Comparison of ENCODE assay signal across 9 mouse cellular contexts in the genomic region with DNA sequence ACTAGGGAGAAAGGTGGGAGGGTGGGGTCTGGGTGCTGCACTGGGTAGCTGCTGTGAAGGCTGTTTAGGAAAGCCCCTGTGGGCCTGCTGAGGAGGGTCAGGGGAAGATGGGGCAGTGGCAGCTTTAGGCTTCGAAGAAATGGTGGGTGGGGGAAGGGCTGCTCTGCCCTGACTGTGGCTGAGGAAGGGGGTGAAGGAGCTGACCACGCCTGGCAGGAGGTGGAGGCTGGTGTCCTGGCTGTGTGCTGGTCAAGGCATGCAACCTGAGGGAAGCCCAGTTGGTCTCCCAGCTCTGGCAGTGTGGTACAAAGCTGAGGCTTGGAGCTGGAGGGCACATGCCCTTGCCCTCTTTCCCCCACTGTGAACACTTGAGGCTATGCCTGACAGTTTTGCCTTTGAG. TPM values are rescaled to one million over a fixed set of nuclear protein-coding genes. Genes with fewer than 3 reads are reported as not detected.
DNase-seq lines count a peak whose midpoint lies in the region; ATAC-seq and TF ChIP-seq lines count a peak whose summit lies in the region.
"Had no signal": no experiment of that assay in that cellular context is flagged by ENCODE, and none has a peak within 500 bp of the region (broad histone marks: within the 10 kb centered on the region; RNA-seq: fewer than 3 reads in every experiment).

No protein-coding gene starts in this region.

- TF ChIP-seq EP300 in heart, adult 2 months (IDR thresholded peaks at IDR 0.05; ENCODE audit: insufficient read depth, low read depth, low read length): no peak

- TF ChIP-seq POLR2A in heart, adult 2 months (IDR thresholded peaks at IDR 0.05; ENCODE audit: insufficient read depth, low read depth, low read length): no peak

- no peaks in the 10 kb centered on the region for H3K9me3 ChIP-seq in embryonic facial prominence, embryonic 13.5 days
- H3K9me3 ChIP-seq in intestine, embryonic 15.5 days: no peaks in the 10 kb centered on the region
- no peaks in the 10 kb centered on the region for H3K9me3 ChIP-seq in midbrain, embryonic 12.5 days

- no peak for ATAC-seq in embryonic facial prominence, embryonic 13.5 days (ENCODE audit: insufficient number of reproducible peaks, insufficient read depth, low FRiP score, low TSS enrichment, low read depth)
- no peak for ATAC-seq in intestine, embryonic 15.5 days
- no peak for ATAC-seq in midbrain, embryonic 12.5 days (ENCODE audit: low FRiP score, low read depth)
- no peak for ATAC-seq in CD4-positive, CD25-positive, alpha-beta regulatory T cell, adult 4 months

- H3K36me3 ChIP-seq in heart, adult 2 months (ENCODE audit: control insufficient read depth, insufficient read depth, low read length): peaks cover 18% of the 10 kb centered on the region
- H3K36me3 ChIP-seq in embryonic facial prominence, embryonic 13.5 days: peaks cover 22% of the 10 kb centered on the region
- no peaks in the 10 kb centered on the region for H3K36me3 ChIP-seq in intestine, embryonic 15.5 days
- peaks cover 33% of the 10 kb centered on the region; the same call in 1 of the 2 replicates for H3K36me3 ChIP-seq in midbrain, embryonic 12.5 days

- DNase-seq in heart, adult 2 months: peak in 1 of 2 experiments; percentile 23
- DNase-seq in heart, postnatal 25 days (ENCODE audit: low spot score): no peak
- no peak for DNase-seq in natural killer cell, adult 2 months (ENCODE audit: low spot score in 2 of 2)
- DNase-seq in yolk sac, embryonic 10.5 days (ENCODE audit: low spot score): no peak
- DNase-seq: B cell, adult 2 months had no signal

- peak overlapping the region; percentile 94 for H3K27ac ChIP-seq in heart, adult 2 months
- no peak overlapping the region for H3K27ac ChIP-seq in embryonic facial prominence, embryonic 13.5 days
- H3K27ac ChIP-seq in intestine, embryonic 15.5 days: no peak overlapping the region
- no peak overlapping the region for H3K27ac ChIP-seq in midbrain, embryonic 12.5 days (replicated peaks)

- peak overlapping the region; percentile 65 for H3K9ac ChIP-seq in heart, adult 2 months (ENCODE audit: low read depth, low read length)
- H3K9ac ChIP-seq in embryonic facial prominence, embryonic 13.5 days: peak overlapping the region; percentile 95
- peak overlapping the region; percentile 30 for H3K9ac ChIP-seq in intestine, embryonic 15.5 days
- peak overlapping the region; percentile 45 for H3K9ac ChIP-seq in midbrain, embryonic 12.5 days (replicated peaks)

- TF ChIP-seq CTCF in heart, adult 2 months (IDR thresholded peaks at IDR 0.05): no peak

- peaks cover 44% of the 10 kb centered on the region for H3K4me1 ChIP-seq in heart, adult 2 months (ENCODE audit: control insufficient read depth, insufficient read depth, low read length)
- H3K4me1 ChIP-seq in embryonic facial prominence, embryonic 13.5 days: peaks cover 69% of the 10 kb centered on the region
- peaks cover 37% of the 10 kb centered on the region for H3K4me1 ChIP-seq in intestine, embryonic 15.5 days (replicated peaks)
- H3K4me1 ChIP-seq in midbrain, embryonic 12.5 days: peaks cover 48% of the 10 kb centered on the region

- intact Hi-C loops in heart, adult 2 months (cut with DNase I): no loop called here
- intact Hi-C loops in heart, postnatal 25 days (cut with DNase I): no loop called here

- 30% methylated on average over 2 of the region's 2 CpGs for WGBS in heart, adult 2 months
- 20% methylated on average over 2 of the region's 2 CpGs for WGBS in embryonic facial prominence, embryonic 13.5 days
- WGBS in intestine, embryonic 15.5 days: 24% methylated on average over 2 of the region's 2 CpGs
- 18% methylated on average over 2 of the region's 2 CpGs for WGBS in midbrain, embryonic 12.5 days

- H3K27me3 ChIP-seq in heart, adult 2 months (ENCODE audit: control insufficient read depth, insufficient read depth, low read length): no peaks in the 10 kb centered on the region
- H3K27me3 ChIP-seq in embryonic facial prominence, embryonic 13.5 days: no peaks in the 10 kb centered on the region
- H3K27me3 ChIP-seq in intestine, embryonic 15.5 days (replicated peaks): no peaks in the 10 kb centered on the region
- H3K27me3 ChIP-seq in midbrain, embryonic 12.5 days: no peaks in the 10 kb centered on the region

- H3K4me2 ChIP-seq in embryonic facial prominence, embryonic 13.5 days: peak overlapping the region; percentile 77
- H3K4me2 ChIP-seq in intestine, embryonic 15.5 days (replicated peaks): peak overlapping the region; percentile 73
- H3K4me2 ChIP-seq in midbrain, embryonic 12.5 days (replicated peaks): peak overlapping the region; percentile 86

- H3K79me2 ChIP-seq in heart, adult 2 months (replicated peaks; ENCODE audit: control insufficient read depth, insufficient read depth, low read length): peaks cover 20% of the 10 kb centered on the region

- H3K4me3 ChIP-seq in heart, adult 2 months: no peak overlapping the region; the same call in 1 of the 2 replicates
- H3K4me3 ChIP-seq in embryonic facial prominence, embryonic 13.5 days: 0 out of 2 replicates have a peak overlapping the region, but pooled peaks have one; percentile 95
- peak overlapping the region; percentile 6; the same call in 1 of the 2 replicates for H3K4me3 ChIP-seq in intestine, embryonic 15.5 days (replicated peaks)
- peak overlapping the region; percentile 82 for H3K4me3 ChIP-seq in midbrain, embryonic 12.5 days

RNA-seq across cellular contexts. Expression of gene Bri3, which starts 14.4 kb away (rescaled TPM):
- total RNA-seq in heart, adult 2 months (2021): 100 to 1,000 TPM; 129 to 152 TPM
- 240 and 258 TPM in 2 replicates for polyA plus RNA-seq in heart, adult 2 months (2012; rRNA removed)
- total RNA-seq in heart, postnatal 25 days (2021): 100 to 1,000 TPM; 114 to 130 TPM
- polyA plus RNA-seq in embryonic facial prominence, embryonic 13.5 days (2015; fragmentation: Nextera tagmentation; extraction: Ambion mirVana): 99.4 and 113 TPM in 2 replicates
- polyA plus RNA-seq in intestine, embryonic 15.5 days (2015; fragmentation: Nextera tagmentation; extraction: Ambion mirVana): 130 and 133 TPM in 2 replicates
- polyA plus RNA-seq in midbrain, embryonic 12.5 days (2016; fragmentation: Nextera tagmentation; extraction: Ambion mirVana): 145 and 166 TPM in 2 replicates
- polyA plus RNA-seq in CD4-positive, CD25-positive, alpha-beta regulatory T cell, adult 4 months (2017; shearing (Covaris generic)): 1 to 10 TPM; 2.6 to 5.2 TPM

RNA-seq across cellular contexts. Expression of gene Tecpr1, which starts 35.3 kb away (rescaled TPM):
- 10 to 100 TPM; 24.2 to 27.6 TPM for total RNA-seq in heart, adult 2 months (2021)
- 33.7 and 34.9 TPM in 2 replicates for polyA plus RNA-seq in heart, adult 2 months (2012; rRNA removed)
- total RNA-seq in heart, postnatal 25 days (2021): 10 to 100 TPM; 23.0 to 24.9 TPM
- polyA plus RNA-seq in embryonic facial prominence, embryonic 13.5 days (2015; fragmentation: Nextera tagmentation; extraction: Ambion mirVana): 23.0 and 26.1 TPM in 2 replicates
- polyA plus RNA-seq in intestine, embryonic 15.5 days (2015; fragmentation: Nextera tagmentation; extraction: Ambion mirVana): 17.3 and 19.9 TPM in 2 replicates
- polyA plus RNA-seq in midbrain, embryonic 12.5 days (2016; fragmentation: Nextera tagmentation; extraction: Ambion mirVana): 33.5 and 36.1 TPM in 2 replicates
- 100 to 1,000 TPM in 1 of 2 experiments, 10 to 100 TPM in 1; 78.5 to 109 TPM for polyA plus RNA-seq in CD4-positive, CD25-positive, alpha-beta regulatory T cell, adult 4 months (2017; shearing (Covaris generic))

Comparison
In these comparisons a context has a peak if more than half of its experiments do, and no peak if none do; other contexts are left out.
1. H3K9ac ChIP-seq: peak in every context shown above with its lines; median percentile 95 in embryonic facial prominence, embryonic 13.5 days; 65 in heart, adult 2 months; 45 in midbrain, embryonic 12.5 days; 30 in intestine, embryonic 15.5 days.
2. RNA of gene Bri3, which starts 14.4 kb away (polyA plus RNA-seq): 240 to 258 TPM in heart, adult 2 months, 145 to 166 TPM in midbrain, embryonic 12.5 days, 130 to 133 TPM in intestine, embryonic 15.5 days and 99.4 to 113 TPM in embryonic facial prominence, embryonic 13.5 days; 2.6 to 5.2 TPM in CD4-positive, CD25-positive, alpha-beta regulatory T cell, adult 4 months; every median in the first group is over 10 times any median in the second.
3. Peak in every context shown above with its lines, with median percentiles within 50 percentile points of each other: H3K4me2 ChIP-seq.